Mouse (Mus musculus) midbrain, postnatal 0 days (tissue): ENCODE measurements around the gene Ebi3. TPM values are rescaled to one million over a fixed set of nuclear protein-coding genes. Genes with fewer than 3 reads are reported as not detected.
"Not testable (repeated sequence)": the region's sequence is repeated elsewhere in the genome, so short reads cannot be mapped to it uniquely, and the experiment has no call there.

Source experiments
- ATAC-seq: fragments of 200-750 bp; cut with Nextera tagmentation; 2 replicates; pipeline ENCODE4 v1.8.0; 2017; ENCODE audit warnings: moderate number of reproducible peaks, mild to moderate bottlenecking, moderate TSS enrichment, moderate library complexity; ENCODE audit not compliant: low FRiP score
- DNase-seq: peaks from one replicate; pipeline ENCODE4 v3.0.0-alpha.2; 2015; ENCODE audit warnings: low spot score
- H3K27ac ChIP-seq: fragments of 300-500 bp; sonication (generic); 2 replicates; pipeline ENCODE4 v1.5.1; 2014; ENCODE audit warnings: low read depth, mild to moderate bottlenecking, low read length, mixed read lengths
- H3K27me3 ChIP-seq: fragments of 300-500 bp; sonication (generic); 2 replicates; pipeline ENCODE4 v1.6.1; 2014; ENCODE audit warnings: low read length, control low read depth, mixed read lengths; ENCODE audit not compliant: insufficient read depth
- H3K36me3 ChIP-seq: fragments of 300-500 bp; sonication (generic); 2 replicates; pipeline ENCODE4 v1.6.1; 2014; ENCODE audit warnings: low read length, control low read depth, mixed read lengths; ENCODE audit not compliant: insufficient read depth
- H3K4me1 ChIP-seq: fragments of 300-500 bp; sonication (generic); 2 replicates; pipeline ENCODE4 v1.6.1; 2014; ENCODE audit warnings: mild to moderate bottlenecking, control low read depth, antibody characterized with exemption, low read length, mixed read lengths; ENCODE audit not compliant: insufficient read depth
- H3K4me2 ChIP-seq: fragments of 300-500 bp; sonication (generic); 2 replicates; pipeline ENCODE4 v1.6.1; 2014; ENCODE audit warnings: low read depth, mild to moderate bottlenecking, low read length, mixed read lengths; ENCODE audit not compliant: poor library complexity, severe bottlenecking
- H3K4me3 ChIP-seq: fragments of 300-500 bp; sonication (generic); 2 replicates; pipeline ENCODE4 v1.5.1; 2014; ENCODE audit warnings: low read depth, mild to moderate bottlenecking, low read length, moderate library complexity
- H3K9ac ChIP-seq: fragments of 300-500 bp; sonication (generic); replicated peaks from 2 replicates; pipeline ENCODE4 v1.6.1; 2014; ENCODE audit warnings: mild to moderate bottlenecking, low read length, moderate library complexity, mixed read lengths; ENCODE audit not compliant: poor library complexity, severe bottlenecking
- H3K9me3 ChIP-seq: fragments of 300-500 bp; sonication (generic); 2 replicates; pipeline ENCODE4 v1.6.1; 2016; ENCODE audit warnings: low read length, control low read depth
- CTCF ChIP-seq: IDR thresholded peaks from 2 replicates; pipeline ENCODE4 v1.5.1; 2016; ENCODE audit warnings: antibody characterized with exemption, mild to moderate bottlenecking
- WGBS: fragments of 180-500 bp; shearing (Covaris S2); extraction: QIAGEN DNeasy Blood & Tissue Kit; methylation state at CpG from one replicate; pipeline ENCODE4 v1.1.7; 2014; 5-methylcytosine and 5-hydroxymethylcytosine counted together
- polyA plus RNA-seq: library from polyadenylated mRNA; unstranded; fragments of >200 nt; fragmentation: Nextera tagmentation; extraction: Ambion mirVana; gene quantifications from 2 replicates; pipeline ENCODE4 v1.2.1, GENCODE M21; 2015
- total RNA-seq: library from RNA; depleted of rRNA; stranded (reverse); fragments of >200 nt; gene quantifications from 2 replicates; pipeline ENCODE4 v1.2.3, GENCODE M21; 2014

Ebi3 gene
- total and polyA plus RNA-seq, 2 experiments from 2014 or later, result 3.0 to 8.2 TPM

DNA sequence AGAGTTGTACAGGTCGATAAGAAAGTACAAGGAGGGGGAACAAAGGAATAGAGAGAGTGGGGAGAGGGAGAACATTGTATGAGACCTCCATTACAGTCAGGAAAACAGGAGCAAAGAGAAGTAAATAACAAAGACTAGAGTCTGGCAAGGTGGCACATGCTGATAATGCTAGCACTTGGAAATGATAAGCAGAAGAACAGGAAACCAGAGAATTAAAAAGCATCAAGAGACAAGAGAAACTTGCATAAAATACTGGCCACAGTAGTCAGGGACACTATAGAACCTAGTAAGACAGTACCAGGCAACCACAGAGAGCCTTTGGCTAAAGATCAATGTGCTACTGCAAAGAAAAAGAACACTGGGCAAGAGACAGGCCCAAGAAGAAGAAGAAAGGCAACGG lies 19.8 kb upstream of the Ebi3 start:
- Histone ChIP-seq H3K9ac (no peak overlapping the region), H3K4me3 (peak overlapping the region; percentile 56), H3K9me3 (no peaks in the 10 kb centered on the region), H3K4me1 (no peaks in the 10 kb centered on the region), H3K36me3 (no peaks in the 10 kb centered on the region), H3K27me3 (no peaks in the 10 kb centered on the region), H3K27ac (peak overlapping the region; percentile 90; the same call in 1 of the 2 replicates), H3K4me2 (peak overlapping the region; percentile 69)
- TF ChIP-seq CTCF, result no peak
- no peak for ATAC-seq
- WGBS, result 72% methylated on average over 2 of the region's 2 CpGs
- no peak for DNase-seq

DNA sequence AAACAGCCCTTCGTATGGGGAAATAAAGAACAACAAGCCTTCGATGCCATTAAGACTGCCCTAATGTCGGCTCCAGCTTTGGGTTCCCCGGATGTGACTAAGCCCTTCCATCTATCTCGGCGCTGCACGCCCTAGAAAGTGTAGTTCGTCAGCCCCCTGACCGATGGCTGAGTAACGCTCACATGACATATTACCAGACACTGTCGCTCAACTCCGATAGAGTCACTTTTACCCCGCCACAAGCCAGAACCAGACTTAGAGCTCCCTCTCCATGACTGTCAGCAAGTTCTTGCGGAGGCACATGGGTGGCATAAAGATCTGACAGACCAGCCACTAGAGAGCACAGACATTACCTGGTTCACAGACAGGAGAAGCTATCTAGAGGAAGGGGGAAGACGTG lies 19.2 kb upstream of the Ebi3 start:
- ATAC-seq, result no peak
- H3K27me3 ChIP-seq, result no peaks in the 10 kb centered on the region
- no peak overlapping the region for H3K4me3 ChIP-seq
- no peak overlapping the region for H3K27ac ChIP-seq
- H3K36me3 ChIP-seq, result no peaks in the 10 kb centered on the region
- DNase-seq, result no peak
- H3K4me2 ChIP-seq, result no peak overlapping the region
- no peaks in the 10 kb centered on the region for H3K4me1 ChIP-seq
- H3K9ac ChIP-seq, result no peak overlapping the region
- no peaks in the 10 kb centered on the region for H3K9me3 ChIP-seq
- no peak for TF ChIP-seq CTCF
- 96% methylated on average over 15 of the region's 15 CpGs for WGBS

- peak overlapping the region; percentile 43 for H3K4me3 ChIP-seq
- H3K9me3 ChIP-seq, H3K9ac ChIP-seq, ATAC-seq, H3K27me3 ChIP-seq, H3K4me1 ChIP-seq, DNase-seq, H3K36me3 ChIP-seq: not testable (repeated sequence)
- H3K4me2 ChIP-seq, result peak overlapping the region; percentile 64
- WGBS, result 33% methylated on average over 10 of the region's 10 CpGs
- H3K27ac ChIP-seq, result peak overlapping the region; percentile 47; the same call in 1 of the 2 replicates
Measured at GRCm38 (mm10) chr17:55944387-55944865, 8.0 kb upstream of the Ebi3 start.

- WGBS, result 2% methylated on average over 51 of the region's 56 CpGs
- H3K36me3 ChIP-seq, H3K9me3 ChIP-seq, H3K27me3 ChIP-seq, H3K4me1 ChIP-seq: not testable (repeated sequence)
- ATAC-seq (peak; percentile 99), DNase-seq (peak; percentile 90)
- peak overlapping the region; percentile 55 for H3K9ac ChIP-seq
- peak overlapping the region; percentile 64 for H3K4me2 ChIP-seq
- peak overlapping the region; percentile 79 for H3K27ac ChIP-seq
- peak; percentile 6; the same call in 1 of the 2 replicates for TF ChIP-seq CTCF
- peak overlapping the region; percentile 43 for H3K4me3 ChIP-seq
Measured at GRCm38 (mm10) chr17:55944866-55945682, 7.4 kb upstream of the Ebi3 start.

GRCm38 (mm10) chr17:55945696-55946095 lies 6.7 kb upstream of the Ebi3 start:
- H3K36me3 ChIP-seq, result no peaks in the 10 kb centered on the region
- ATAC-seq, result no peak
- H3K9me3 ChIP-seq, result no peaks in the 10 kb centered on the region
- H3K9ac ChIP-seq, result peak overlapping the region; percentile 55
- peak overlapping the region; percentile 43 for H3K4me3 ChIP-seq
- peak overlapping the region; percentile 64 for H3K4me2 ChIP-seq
- peak overlapping the region; percentile 79 for H3K27ac ChIP-seq
- no peaks in the 10 kb centered on the region for H3K27me3 ChIP-seq
- whole genome bisulfite sequencing, result 30% methylated on average over 5 of the region's 5 CpGs
- no peaks in the 10 kb centered on the region for H3K4me1 ChIP-seq
- DNase-seq, result no peak
- no peak for TF ChIP-seq CTCF

DNA sequence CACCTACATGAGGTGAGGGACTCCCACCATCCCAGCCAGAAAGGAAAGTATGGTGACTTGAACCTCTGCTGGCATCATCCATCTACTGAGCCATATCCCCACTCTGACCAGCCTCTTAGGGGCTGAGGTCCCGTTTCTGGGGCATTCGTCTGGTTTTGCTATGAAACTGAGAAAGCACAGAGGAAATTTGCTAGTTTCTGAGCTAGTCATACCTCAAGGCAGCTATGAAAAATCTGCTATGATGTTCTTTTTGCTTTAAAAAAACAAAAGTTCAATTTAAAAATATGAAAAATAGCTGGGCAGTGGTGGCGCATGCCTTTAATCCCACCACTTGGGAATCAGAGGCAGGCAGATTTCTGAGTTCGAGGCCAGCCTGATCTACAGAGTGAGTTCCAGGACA lies 3.8 kb upstream of the Ebi3 start:
- 89% methylated on average over 4 of the region's 4 CpGs for WGBS
- Histone ChIP-seq H3K27ac (no peak overlapping the region), H3K4me3 (no peak overlapping the region), H3K9ac (no peak overlapping the region), H3K27me3 (no peaks in the 10 kb centered on the region), H3K4me1 (no peaks in the 10 kb centered on the region), H3K9me3 (no peaks in the 10 kb centered on the region), H3K36me3 (no peaks in the 10 kb centered on the region), H3K4me2 (no peak overlapping the region)
- DNase-seq, result no peak
- TF ChIP-seq CTCF, result no peak
- ATAC-seq, result no peak
